Mouse (Mus musculus): ENCODE data around the gene Fcer2a.

Gene Fcer2a

GRCm38 (mm10) chr8:3684530-3684929 lies 9.4 kb downstream of the Fcer2a start:
- no peak for DNase-seq (ENCODE audit: low read depth, low spot score)
- Histone ChIP-seq H3K27me3 (ENCODE audit: control insufficient read depth, insufficient read depth, low read length, poor library complexity, severe bottlenecking) (no peaks in the 10 kb centered on the region), H3K36me3 (ENCODE audit: control insufficient read depth, insufficient read depth, low read length, poor library complexity, severe bottlenecking) (peaks cover 21% of the 10 kb centered on the region)

- no peak for DNase-seq (ENCODE audit: low read depth, low spot score)
- Histone ChIP-seq H3K36me3 (ENCODE audit: control insufficient read depth, insufficient read depth, low read length, poor library complexity, severe bottlenecking) (peaks cover 23% of the 10 kb centered on the region), H3K27me3 (ENCODE audit: control insufficient read depth, insufficient read depth, low read length, poor library complexity, severe bottlenecking) (no peaks in the 10 kb centered on the region)
These were observed 10.4 kb downstream of the Fcer2a start for GRCm38 (mm10) chr8:3683408-3684176.

DNA sequence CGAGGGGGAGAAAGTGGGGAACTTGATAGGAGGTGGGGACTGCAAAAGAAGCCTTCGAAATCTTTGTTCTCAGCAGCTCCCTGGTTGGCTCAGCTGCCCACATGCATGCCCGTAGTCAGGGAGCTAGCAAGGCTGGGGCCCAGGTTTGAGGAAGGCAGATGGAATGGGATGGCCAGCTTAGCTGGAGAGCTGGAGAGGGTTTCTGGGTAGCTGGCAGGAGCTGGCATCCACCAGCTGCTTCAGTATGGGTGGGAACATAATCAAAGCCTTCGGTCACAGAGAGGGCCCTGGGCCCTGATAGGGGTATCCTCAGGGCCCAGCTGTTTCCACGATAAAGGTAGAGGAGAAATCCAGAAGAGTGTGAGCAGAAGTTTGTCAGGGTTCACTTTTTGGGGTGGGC lies 11.5 kb downstream of the Fcer2a start:
- H3K36me3 ChIP-seq (ENCODE audit: control insufficient read depth, insufficient read depth, low read length, poor library complexity, severe bottlenecking), result peaks cover 21% of the 10 kb centered on the region
- no peak for DNase-seq (ENCODE audit: low read depth, low spot score)
- no peaks in the 10 kb centered on the region for H3K27me3 ChIP-seq (ENCODE audit: control insufficient read depth, insufficient read depth, low read length, poor library complexity, severe bottlenecking)

- peaks cover 19% of the 10 kb centered on the region for H3K36me3 ChIP-seq (ENCODE audit: control insufficient read depth, insufficient read depth, low read length, poor library complexity, severe bottlenecking)
- DNase-seq (ENCODE audit: low read depth, low spot score), result no peak
- no peaks in the 10 kb centered on the region for H3K27me3 ChIP-seq (ENCODE audit: control insufficient read depth, insufficient read depth, low read length, poor library complexity, severe bottlenecking)
These were observed 14.3 kb downstream of the Fcer2a start for GRCm38 (mm10) chr8:3679656-3680055.

- no peak for DNase-seq (ENCODE audit: low read depth, low spot score)
- Histone ChIP-seq H3K27me3 (ENCODE audit: control insufficient read depth, insufficient read depth, low read length, poor library complexity, severe bottlenecking) (no peaks in the 10 kb centered on the region), H3K36me3 (ENCODE audit: control insufficient read depth, insufficient read depth, low read length, poor library complexity, severe bottlenecking) (peaks cover 19% of the 10 kb centered on the region)
These were observed 14.7 kb downstream of the Fcer2a start for GRCm38 (mm10) chr8:3679236-3679635.

GRCm38 (mm10) chr8:3678831-3679230 lies 15.1 kb downstream of the Fcer2a start:
- Histone ChIP-seq H3K36me3 (ENCODE audit: control insufficient read depth, insufficient read depth, low read length, poor library complexity, severe bottlenecking) (peaks cover 19% of the 10 kb centered on the region), H3K27me3 (ENCODE audit: control insufficient read depth, insufficient read depth, low read length, poor library complexity, severe bottlenecking) (no peaks in the 10 kb centered on the region)
- DNase-seq (ENCODE audit: low read depth, low spot score), result no peak

GRCm38 (mm10) chr8:3676993-3677579 lies 16.9 kb downstream of the Fcer2a start:
- peak; percentile 38 for DNase-seq (ENCODE audit: low read depth, low spot score)
- H3K36me3 ChIP-seq (ENCODE audit: control insufficient read depth, insufficient read depth, low read length, poor library complexity, severe bottlenecking), result peaks cover 11% of the 10 kb centered on the region
- no peaks in the 10 kb centered on the region for H3K27me3 ChIP-seq (ENCODE audit: control insufficient read depth, insufficient read depth, low read length, poor library complexity, severe bottlenecking)

- DNase-seq (ENCODE audit: low read depth, low spot score), result peak; percentile 97
- H3K36me3 ChIP-seq (ENCODE audit: control insufficient read depth, insufficient read depth, low read length, poor library complexity, severe bottlenecking), result peaks cover 8% of the 10 kb centered on the region
- no peaks in the 10 kb centered on the region for H3K27me3 ChIP-seq (ENCODE audit: control insufficient read depth, insufficient read depth, low read length, poor library complexity, severe bottlenecking)
These were observed 17.6 kb downstream of the Fcer2a start, which contains the start of gene Trappc5 for GRCm38 (mm10) chr8:3676131-3676992. TSS of gene Trappc5 (plus strand) at chr8:3676299.

DNA sequence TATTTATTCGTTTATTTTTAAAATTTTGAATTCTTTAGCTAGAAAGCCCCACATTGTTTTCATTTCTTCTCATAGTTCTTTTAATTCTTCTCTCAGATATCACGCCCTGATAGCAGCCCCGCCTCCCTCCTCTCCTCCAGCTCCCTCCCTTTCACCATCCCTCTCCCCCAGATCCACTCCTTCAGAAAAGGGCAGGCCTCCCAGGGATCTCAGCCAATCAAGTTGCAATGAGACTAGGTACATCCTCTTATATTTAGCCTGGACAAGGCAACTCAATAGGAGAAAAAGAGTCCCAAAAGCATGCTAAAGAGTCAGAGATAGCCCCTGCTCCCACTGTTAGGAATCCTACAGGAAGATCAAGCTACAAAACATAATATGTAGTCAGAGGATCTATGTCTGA lies 19.3 kb downstream of the Fcer2a start:
- Histone ChIP-seq H3K27me3 (ENCODE audit: control insufficient read depth, insufficient read depth, low read length, poor library complexity, severe bottlenecking) (no peaks in the 10 kb centered on the region), H3K36me3 (ENCODE audit: control insufficient read depth, insufficient read depth, low read length, poor library complexity, severe bottlenecking) (peaks cover 5% of the 10 kb centered on the region)
- no peak for DNase-seq (ENCODE audit: low read depth, low spot score)

DNA sequence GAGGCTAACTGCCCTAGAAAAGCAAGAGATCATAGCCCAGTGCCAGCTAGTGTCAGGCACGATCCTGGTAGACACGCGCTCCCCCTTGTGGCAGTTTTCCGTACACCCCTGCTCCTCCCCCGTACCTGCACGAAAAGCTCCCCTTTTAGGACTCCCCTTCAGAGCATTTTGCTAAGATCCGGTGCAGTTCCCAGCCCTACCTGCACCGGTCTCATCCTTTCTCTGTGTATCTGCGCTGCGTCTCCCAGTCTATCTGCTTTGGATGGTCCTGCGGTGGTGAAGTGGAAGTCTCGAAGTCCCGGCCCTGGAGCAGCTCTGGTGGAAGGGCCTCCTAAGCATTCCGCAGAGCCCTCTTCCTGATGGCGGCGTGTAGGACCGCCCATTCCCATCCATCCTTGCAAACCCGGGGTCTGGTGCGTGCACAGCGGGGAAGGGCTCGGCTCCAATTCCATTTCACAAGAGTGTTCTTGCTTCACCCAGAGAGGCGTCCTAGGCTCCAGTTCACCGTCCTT lies 21.9 kb downstream of the Fcer2a start, which contains the start of gene Fcor:
Gene Fcor, minus strand, starts transcription at position 383 of the 512 bp plus-strand sequence.
- Histone ChIP-seq H3K27me3 (ENCODE audit: control insufficient read depth, insufficient read depth, low read length, poor library complexity, severe bottlenecking) (no peaks in the 10 kb centered on the region), H3K36me3 (ENCODE audit: control insufficient read depth, insufficient read depth, low read length, poor library complexity, severe bottlenecking) (no peaks in the 10 kb centered on the region)
- DNase-seq (ENCODE audit: low read depth, low spot score), result peak; percentile 93

- Histone ChIP-seq H3K36me3 (ENCODE audit: control insufficient read depth, insufficient read depth, low read length, poor library complexity, severe bottlenecking) (no peaks in the 10 kb centered on the region), H3K27me3 (ENCODE audit: control insufficient read depth, insufficient read depth, low read length, poor library complexity, severe bottlenecking) (no peaks in the 10 kb centered on the region)
- peak; percentile 74 for DNase-seq (ENCODE audit: low read depth, low spot score)
These were observed 23.6 kb downstream of the Fcer2a start for GRCm38 (mm10) chr8:3670388-3670787.

- no peaks in the 10 kb centered on the region for H3K36me3 ChIP-seq (ENCODE audit: control insufficient read depth, insufficient read depth, low read length, poor library complexity, severe bottlenecking)
- no peak for DNase-seq (ENCODE audit: low read depth, low spot score)
- H3K27me3 ChIP-seq (ENCODE audit: control insufficient read depth, insufficient read depth, low read length, poor library complexity, severe bottlenecking), result no peaks in the 10 kb centered on the region
These were observed 28.5 kb downstream of the Fcer2a start, which contains the start of gene Mcemp1 for GRCm38 (mm10) chr8:3665507-3665906. TSS of gene Mcemp1 (plus strand) at chr8:3665754.

- no peaks in the 10 kb centered on the region for H3K36me3 ChIP-seq (ENCODE audit: control insufficient read depth, insufficient read depth, low read length, poor library complexity, severe bottlenecking)
- no peaks in the 10 kb centered on the region for H3K27me3 ChIP-seq (ENCODE audit: control insufficient read depth, insufficient read depth, low read length, poor library complexity, severe bottlenecking)
- DNase-seq (ENCODE audit: low read depth, low spot score), result peak; percentile 63
These were observed 29.6 kb downstream of the Fcer2a start for GRCm38 (mm10) chr8:3664405-3664804.

DNA sequence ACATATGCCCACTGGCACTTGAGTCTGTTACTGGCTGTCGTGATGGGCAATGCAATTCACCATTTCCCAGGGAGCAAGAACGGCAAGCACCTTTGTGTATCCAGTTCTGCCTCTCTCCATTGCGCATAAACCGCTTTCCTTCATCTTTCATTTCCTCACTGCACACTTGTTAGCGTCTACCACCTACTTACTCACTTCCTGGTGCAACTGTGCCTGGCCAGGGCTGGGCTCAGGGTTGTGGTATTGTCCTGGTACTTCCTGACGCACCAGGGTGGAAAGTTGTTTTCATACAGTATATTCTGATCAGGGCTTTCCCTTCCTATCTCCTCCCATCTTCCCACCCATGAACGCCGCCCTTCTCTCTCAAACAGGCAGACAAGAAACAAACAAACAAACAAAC lies 33.1 kb downstream of the Fcer2a start:
- no peaks in the 10 kb centered on the region for H3K27me3 ChIP-seq (ENCODE audit: control insufficient read depth, insufficient read depth, low read length, poor library complexity, severe bottlenecking)
- DNase-seq (ENCODE audit: low read depth, low spot score), result peak; percentile 48
- H3K36me3 ChIP-seq (ENCODE audit: control insufficient read depth, insufficient read depth, low read length, poor library complexity, severe bottlenecking), result no peaks in the 10 kb centered on the region

Measured in splenic B cell, adult 2 months (primary cell).